Mouse (Mus musculus): Measurements from ENCODE around the gene Hao2. TPM values are rescaled to one million over a fixed set of nuclear protein-coding genes. Genes with fewer than 3 reads are reported as not detected.

Hao2 gene
- polyA plus RNA-seq, 1 experiment from 2014 or later = 34.3 TPM

DNA sequence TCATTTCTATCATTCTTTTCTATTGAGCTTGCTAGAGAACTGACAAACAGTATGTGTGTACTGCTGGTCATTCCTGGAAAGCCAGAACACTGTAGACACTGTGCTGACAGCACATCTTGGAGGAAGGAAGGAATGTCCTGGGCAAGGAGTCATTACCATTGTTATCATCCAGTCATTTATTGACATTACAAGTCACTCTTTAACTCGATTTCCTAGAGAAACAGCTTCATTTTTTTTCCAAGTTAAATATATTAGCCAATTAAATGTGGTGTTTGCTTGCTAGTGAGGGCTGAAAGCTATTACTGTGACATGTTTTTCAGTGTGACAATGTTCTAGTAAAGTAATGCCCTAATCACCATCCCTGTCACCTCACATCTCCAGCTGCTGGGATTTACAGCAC lies 39.4 kb downstream of the Hao2 start:
- Histone ChIP-seq H3K27ac (no peak overlapping the region), H3K36me3 (no peaks in the 10 kb centered on the region), H3K27me3 (replicated peaks) (no peaks in the 10 kb centered on the region), H3K9ac (no peak overlapping the region), H3K9me3 (no peaks in the 10 kb centered on the region), H3K4me2 (replicated peaks) (no peak overlapping the region), H3K4me3 (replicated peaks) (no peak overlapping the region), H3K4me1 (replicated peaks) (0 out of 2 replicates have a peak, but pooled peaks cover 4% of the 10 kb centered on the region)
- 26% methylated on average over 1 of the region's 1 CpGs for WGBS
- ATAC-seq = peak; percentile 76

DNA sequence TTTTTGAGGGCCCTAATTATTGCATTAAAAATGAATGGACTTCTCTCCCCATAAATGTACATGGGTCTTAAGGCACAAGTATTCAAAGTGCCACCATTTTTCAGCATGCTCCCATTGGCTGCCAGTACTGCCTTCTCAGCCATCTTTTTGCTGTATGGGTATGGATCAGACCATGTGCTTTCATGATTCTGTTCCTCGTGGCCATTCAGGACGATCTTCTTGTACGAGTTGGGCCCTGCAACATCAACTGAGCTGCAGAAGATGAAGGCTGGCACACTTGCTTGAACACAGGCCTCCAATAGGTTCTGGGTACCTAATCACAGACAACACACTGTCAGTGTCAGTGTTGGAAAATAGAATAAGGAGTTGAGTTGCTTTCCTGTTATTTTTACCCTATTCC lies 40.0 kb downstream of the Hao2 start:
- no peak overlapping the region for H3K4me3 ChIP-seq (replicated peaks)
- WGBS = 90% methylated on average over 3 of the region's 3 CpGs

DNA sequence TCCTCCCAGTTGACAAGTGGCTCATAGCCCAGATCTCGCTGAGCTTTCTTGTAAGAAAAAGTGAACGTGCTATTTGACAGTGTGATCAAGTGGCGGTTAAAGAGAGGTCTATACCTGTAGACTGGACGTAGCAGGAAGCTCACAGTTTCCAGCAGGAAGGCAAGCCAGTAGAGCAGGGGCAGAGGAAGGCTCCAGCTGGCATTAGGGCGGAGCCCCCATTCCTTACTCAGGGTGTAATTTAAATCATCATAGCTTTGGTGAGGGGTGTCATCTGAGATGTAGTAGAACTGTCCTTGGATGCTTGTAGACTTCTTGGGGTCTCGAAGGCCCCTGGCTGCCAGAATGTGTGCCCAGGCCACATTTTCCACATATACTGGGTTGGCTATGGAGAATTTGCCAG lies 40.4 kb downstream of the Hao2 start:
- ATAC-seq = no peak
- no peaks in the 10 kb centered on the region for H3K9me3 ChIP-seq

More for the DNA sequence above, 40.0 kb downstream of the Hao2 start:
- Histone ChIP-seq H3K27me3 (replicated peaks) (no peaks in the 10 kb centered on the region), H3K4me1 (replicated peaks) (0 out of 2 replicates have a peak, but pooled peaks cover 4% of the 10 kb centered on the region), H3K27ac (no peak overlapping the region), H3K4me2 (replicated peaks) (no peak overlapping the region), H3K9me3 (no peaks in the 10 kb centered on the region), H3K9ac (no peak overlapping the region), H3K36me3 (no peaks in the 10 kb centered on the region)
- no peak for ATAC-seq

DNA sequence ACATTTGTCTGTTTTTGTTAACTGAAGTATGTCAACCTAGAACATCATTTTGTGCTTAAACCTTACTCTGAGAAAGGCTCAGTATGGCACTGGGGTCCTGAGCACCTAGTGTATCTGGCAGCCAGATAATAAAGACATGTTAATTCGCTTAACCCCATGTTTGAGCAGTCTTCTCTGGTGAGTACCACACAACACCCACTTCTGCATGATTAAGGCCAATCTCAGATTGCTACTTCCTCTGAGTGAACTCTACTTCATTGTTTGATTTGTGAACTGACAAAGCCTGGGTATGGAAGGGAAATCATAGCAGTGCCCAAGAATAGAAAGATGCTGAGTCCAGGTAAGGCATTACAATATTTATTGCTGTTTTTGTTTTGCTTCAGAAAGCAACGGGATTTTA lies 41.2 kb downstream of the Hao2 start:
- no peak for ATAC-seq
- Histone ChIP-seq H3K4me3 (replicated peaks) (no peak overlapping the region), H3K9ac (no peak overlapping the region), H3K36me3 (no peaks in the 10 kb centered on the region), H3K27ac (no peak overlapping the region), H3K9me3 (no peaks in the 10 kb centered on the region), H3K27me3 (replicated peaks) (no peaks in the 10 kb centered on the region), H3K4me1 (replicated peaks) (0 out of 2 replicates have a peak, but pooled peaks cover 4% of the 10 kb centered on the region), H3K4me2 (replicated peaks) (no peak overlapping the region)
- WGBS = 74% methylated on average over 2 of the region's 2 CpGs

More for the DNA sequence above, 40.4 kb downstream of the Hao2 start:
- no peak overlapping the region for H3K4me3 ChIP-seq (replicated peaks)
- no peaks in the 10 kb centered on the region for H3K27me3 ChIP-seq (replicated peaks)
- H3K4me2 ChIP-seq (replicated peaks) = no peak overlapping the region
- H3K4me1 ChIP-seq (replicated peaks) = 0 out of 2 replicates have a peak, but pooled peaks cover 4% of the 10 kb centered on the region
- H3K36me3 ChIP-seq = no peaks in the 10 kb centered on the region
- H3K9ac ChIP-seq = no peak overlapping the region
- 86% methylated on average over 6 of the region's 6 CpGs for WGBS
- H3K27ac ChIP-seq = no peak overlapping the region

DNA sequence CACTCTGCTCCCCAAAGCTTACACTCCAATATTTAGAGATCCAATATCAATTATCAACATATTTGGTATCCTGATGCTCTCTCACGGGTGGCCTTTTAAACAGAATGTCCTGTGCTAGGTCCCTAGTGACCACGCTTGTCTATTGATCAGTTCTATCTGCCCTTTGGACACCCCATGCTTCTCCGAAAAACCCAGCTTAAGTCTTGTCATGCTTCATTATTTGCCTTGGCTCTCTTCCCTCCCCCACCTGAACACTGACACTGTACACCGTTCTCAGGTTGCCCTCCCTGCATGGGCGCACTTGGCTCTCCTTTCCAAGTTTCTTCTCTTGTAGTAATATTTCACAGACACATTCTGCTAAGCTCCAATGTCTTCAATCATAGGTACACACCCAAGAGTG lies 42.8 kb downstream of the Hao2 start:
- no peak overlapping the region for H3K27ac ChIP-seq
- ATAC-seq = no peak
- H3K9ac ChIP-seq = no peak overlapping the region
- WGBS = 81% methylated on average over 5 of the region's 5 CpGs
- 0 out of 2 replicates have a peak, but pooled peaks cover under 1% of the 10 kb centered on the region for H3K4me1 ChIP-seq (replicated peaks)
- H3K36me3 ChIP-seq = no peaks in the 10 kb centered on the region
- no peaks in the 10 kb centered on the region for H3K27me3 ChIP-seq (replicated peaks)
- H3K4me3 ChIP-seq (replicated peaks) = no peak overlapping the region
- H3K9me3 ChIP-seq = no peaks in the 10 kb centered on the region
- no peak overlapping the region for H3K4me2 ChIP-seq (replicated peaks)

DNA sequence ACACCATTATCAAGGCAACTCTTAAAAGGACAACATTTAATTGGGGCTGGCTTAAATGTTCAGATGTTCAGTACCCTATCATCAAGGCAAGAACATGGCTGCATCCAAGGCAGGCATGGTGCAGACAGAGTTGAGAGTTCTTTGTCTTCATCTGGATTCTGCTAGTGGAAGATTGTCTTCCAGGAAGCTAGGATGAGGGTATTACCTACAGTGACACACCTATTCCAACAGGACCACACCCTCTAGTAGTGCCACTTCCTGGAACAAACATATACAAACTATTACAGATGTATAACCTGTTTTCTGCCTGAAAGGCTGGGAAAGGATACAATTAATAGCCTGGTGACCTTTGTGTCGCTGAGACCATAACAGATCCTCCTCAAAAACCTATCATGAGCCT lies 44.1 kb downstream of the Hao2 start:
- Histone ChIP-seq H3K9me3 (no peaks in the 10 kb centered on the region), H3K4me2 (replicated peaks) (no peak overlapping the region), H3K4me1 (replicated peaks) (no peaks in the 10 kb centered on the region), H3K27me3 (replicated peaks) (no peaks in the 10 kb centered on the region), H3K4me3 (replicated peaks) (no peak overlapping the region), H3K36me3 (no peaks in the 10 kb centered on the region), H3K9ac (no peak overlapping the region), H3K27ac (no peak overlapping the region)
- ATAC-seq = peak; percentile 40; the same call in 1 of the 2 replicates
- WGBS = 75% methylated on average over 1 of the region's 1 CpGs

Other genes with a start within 250 kb of the Hao2 start
- gene Hsd3b2, start 168.7 kb downstream of the Hao2 start, polyA plus RNA-seq (2015; fragmentation: Nextera tagmentation; extraction: Ambion mirVana) = 0.18 and 0.28 TPM in 2 replicates
- 10.5 and 12.7 TPM in 2 replicates for gene Hsd3b3, start 130.1 kb downstream of the Hao2 start, polyA plus RNA-seq (2015; fragmentation: Nextera tagmentation; extraction: Ambion mirVana)
- 0.96 and 1.0 TPM in 2 replicates for gene Hsd3b6, start 78.8 kb downstream of the Hao2 start, polyA plus RNA-seq (2015; fragmentation: Nextera tagmentation; extraction: Ambion mirVana)
- 1.5 and 17.0 TPM in 2 replicates for gene Hsd3b1, start 33.4 kb downstream of the Hao2 start, polyA plus RNA-seq (2015; fragmentation: Nextera tagmentation; extraction: Ambion mirVana)
- 8.5 and 9.4 TPM in 2 replicates for gene Wars2, start 247.8 kb upstream of the Hao2 start, polyA plus RNA-seq (2015; fragmentation: Nextera tagmentation; extraction: Ambion mirVana)

All from intestine, embryonic 15.5 days (tissue).